Mouse (Mus musculus): ENCODE results near the gene Cab39l.
A peak's percentile ranks its signal among the peaks of the same experiment; 100 is the strongest.

DNA sequence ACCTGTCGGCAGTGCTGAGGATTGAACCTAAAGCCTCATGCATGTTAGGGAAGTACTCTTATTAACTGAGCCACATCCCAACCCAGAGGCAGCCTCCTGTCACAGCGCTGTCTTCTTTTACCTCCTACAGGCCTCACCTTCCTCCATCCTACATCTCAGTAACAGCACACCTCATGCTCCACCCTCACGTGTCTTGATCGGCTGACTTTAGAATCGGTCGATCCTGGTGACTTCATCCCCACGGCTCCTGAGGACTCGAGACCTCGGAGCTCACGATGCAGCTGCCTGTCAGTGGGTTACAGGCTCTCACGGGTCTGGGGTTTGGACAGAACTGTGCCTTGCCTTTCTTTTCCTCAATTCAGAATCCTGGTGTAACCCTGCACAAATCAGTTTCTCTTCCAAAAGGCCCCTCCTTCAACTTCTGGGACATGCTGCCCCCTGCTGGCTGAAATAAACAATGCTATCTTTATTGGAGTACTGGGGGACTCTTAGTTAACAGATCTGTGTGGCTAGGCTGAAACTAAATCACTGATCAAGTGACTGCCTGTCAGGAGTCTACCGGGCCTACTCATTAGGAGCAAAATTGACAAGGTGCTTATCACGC, 115.3 kb downstream of the Cab39l start:
- TF ChIP-seq CTCF (IDR thresholded peaks at IDR 0.05; ENCODE audit: borderline replicate concordance, extremely low read depth, insufficient read depth, insufficient read length) (peak; percentile 77; the same call in 1 of the 2 replicates), POLR2A (IDR thresholded peaks at IDR 0.05; ENCODE audit: borderline replicate concordance, extremely low read depth, insufficient read depth, insufficient read length, poor library complexity, severe bottlenecking) (no peak)
